Mouse (Mus musculus): ENCODE measurements around the gene Kpna7.
A peak's percentile ranks its signal among the peaks of the same experiment; 100 is the strongest.

GRCm38 (mm10) chr5:145114606-145115473 is 31.0 kb upstream of the Kpna7 start:
- peak; percentile 33 to 51; a peak in 2 of 4 replicates for TF ChIP-seq EP300 (IDR thresholded peaks at IDR 0.05; ENCODE audit: low read depth in 1 of 2, low read length in 2 of 2)
- TF ChIP-seq POLR2A (IDR thresholded peaks at IDR 0.05; ENCODE audit: control insufficient read depth in 1 of 2, insufficient read depth in 1 of 2, low read depth in 1 of 2, low read length in 2 of 2, poor library complexity in 1 of 2): peak; percentile 23 to 45; a peak in 2 of 4 replicates

Measured in MEL (cell line).